Mouse (Mus musculus): ENCODE measurements around the gene Gadd45g.

Gadd45g gene

GRCm38 (mm10) chr13:51853301-51854243 lies 7.1 kb downstream of the Gadd45g start:
- DNase-seq = peak in 1 of 2 experiments; percentile 46

GRCm38 (mm10) chr13:51855584-51855983 lies 9.1 kb downstream of the Gadd45g start:
- no peak for DNase-seq

GRCm38 (mm10) chr13:51857156-51857555 lies 10.7 kb downstream of the Gadd45g start:
- no peak for DNase-seq

DNA sequence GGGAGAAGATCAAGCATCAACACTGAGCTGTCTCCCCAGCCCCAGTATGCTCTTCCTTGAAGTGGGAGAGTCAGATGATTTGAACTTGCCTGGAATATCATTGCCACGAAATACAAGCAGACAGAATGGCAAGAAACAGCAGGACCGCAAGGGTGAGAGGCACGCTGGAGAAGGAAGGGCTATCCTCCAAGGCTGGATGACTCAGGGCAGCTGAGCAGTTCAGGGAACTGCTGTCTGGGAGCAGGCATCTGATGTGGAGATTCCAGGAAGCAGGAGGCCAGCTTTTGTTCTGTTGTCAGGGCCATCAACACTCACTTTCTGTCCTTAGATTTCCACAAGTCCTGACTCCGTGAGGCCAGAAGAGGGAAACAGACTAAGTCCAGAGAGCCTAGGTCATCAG lies 12.0 kb downstream of the Gadd45g start:
- DNase-seq = no peak

DNA sequence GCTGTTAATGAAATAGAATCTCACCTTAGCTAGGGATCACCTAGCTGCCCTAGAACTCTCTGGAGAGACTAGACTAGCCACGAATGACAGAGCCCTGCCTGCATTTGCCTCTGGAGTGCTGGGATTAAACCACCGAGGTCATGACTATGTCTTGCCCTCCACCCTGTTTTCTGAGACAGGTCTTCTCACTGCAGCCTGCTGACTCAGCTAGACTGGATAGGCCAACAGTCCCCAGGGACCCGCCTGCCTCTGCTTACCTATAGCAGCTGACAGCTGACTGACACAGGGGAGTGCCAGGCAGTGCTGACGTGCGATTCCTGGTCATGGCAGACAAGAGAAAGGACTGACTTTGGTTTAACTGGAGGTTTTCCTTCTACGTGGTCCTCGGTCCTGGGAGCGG lies 12.7 kb downstream of the Gadd45g start:
- no peak for DNase-seq

DNA sequence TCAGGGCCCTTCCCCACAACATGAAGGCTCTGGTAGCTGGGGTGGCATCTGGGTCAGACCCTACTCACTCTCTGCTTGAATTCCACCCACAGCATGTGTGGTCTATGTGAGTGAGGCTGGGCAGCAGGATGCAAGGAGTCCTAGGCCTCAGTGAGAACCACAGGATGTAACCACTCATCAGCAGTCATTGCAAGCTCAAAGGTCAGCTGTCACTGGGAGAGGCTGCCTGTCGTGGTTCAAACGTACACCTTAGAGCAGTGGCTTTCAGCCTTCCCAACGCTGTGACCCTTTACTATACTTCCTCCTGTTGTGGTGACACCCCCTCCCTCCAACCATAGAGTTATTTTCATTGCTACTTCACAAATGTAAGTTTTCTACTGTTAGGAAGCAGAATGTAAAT lies 13.3 kb downstream of the Gadd45g start:
- DNase-seq = no peak

DNA sequence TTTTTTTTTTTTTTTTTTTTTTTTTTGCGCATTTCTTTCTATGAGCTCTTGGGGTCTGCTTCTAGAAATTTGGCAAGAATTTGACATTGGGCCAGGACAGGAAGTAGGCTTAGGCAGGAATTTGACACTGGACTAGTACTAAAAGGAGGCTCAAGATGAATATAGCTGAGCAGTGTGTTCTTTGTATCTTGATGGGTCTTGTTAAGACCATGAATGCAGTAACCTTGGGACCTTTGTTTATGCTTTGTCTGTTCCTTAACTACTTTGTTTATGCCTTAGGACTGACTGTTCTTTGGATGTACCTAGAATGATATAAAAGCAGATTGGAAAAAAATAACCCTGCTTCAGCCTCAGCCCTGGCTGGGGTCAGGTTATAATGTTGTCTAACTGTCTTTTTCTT lies 16.3 kb downstream of the Gadd45g start:
- no peak for DNase-seq

DNA sequence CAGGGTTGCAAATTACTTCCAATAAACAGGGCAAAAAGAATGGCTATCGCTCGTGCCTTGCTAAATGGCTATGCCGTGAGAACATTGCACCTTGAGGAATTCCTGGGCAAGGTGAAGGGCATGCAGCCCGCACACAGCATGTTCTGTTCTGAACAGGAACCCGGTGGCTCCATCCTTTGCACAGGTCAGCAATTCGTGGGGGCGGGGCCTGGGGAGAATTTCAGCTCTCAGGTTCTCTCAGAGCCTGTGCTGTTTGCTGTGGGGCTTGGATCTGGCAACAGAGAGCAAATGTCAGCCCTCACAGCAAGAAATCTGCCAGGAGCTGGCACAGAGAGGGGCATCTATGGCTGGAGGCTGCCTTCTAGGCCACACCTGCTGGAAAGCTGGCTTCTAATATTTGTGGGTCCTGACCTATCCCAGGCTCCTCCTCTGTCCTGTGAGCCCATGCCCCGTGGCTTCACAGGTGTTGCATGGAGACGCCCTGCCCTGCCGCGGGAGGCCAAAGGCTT lies 19.7 kb downstream of the Gadd45g start:
- peak; percentile 54 to 76 for DNase-seq

DNA sequence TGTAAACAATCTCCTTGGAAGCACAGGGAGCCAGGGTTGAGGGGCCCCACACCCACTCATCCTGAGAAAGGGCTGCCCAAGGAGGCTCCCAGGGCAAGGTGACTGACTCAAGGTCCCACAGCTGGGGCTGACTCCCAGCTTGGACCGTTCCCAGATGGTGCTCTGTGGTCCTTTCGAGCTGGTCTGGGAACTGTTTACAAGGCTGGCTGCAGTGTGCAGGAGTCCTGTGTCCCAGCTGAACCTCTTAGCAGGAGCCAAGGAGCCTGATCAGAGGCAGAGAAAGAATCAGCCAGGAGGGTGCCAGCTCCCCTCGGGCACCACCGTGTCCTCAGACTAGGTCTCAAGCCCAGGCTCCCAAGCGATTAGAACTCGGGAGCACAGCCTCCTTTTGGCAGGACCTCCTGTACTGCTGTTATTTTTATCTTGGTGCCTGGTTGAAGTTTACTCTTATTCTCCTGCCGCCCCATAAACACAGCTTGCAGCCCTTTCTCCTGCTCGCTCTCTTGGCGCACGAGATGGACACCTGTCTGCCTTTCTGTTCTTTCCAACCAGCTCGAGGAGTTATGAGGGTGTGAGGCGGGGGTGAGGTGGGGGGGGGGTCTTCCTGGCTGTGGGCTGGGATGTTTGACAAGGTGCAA lies 22.1 kb downstream of the Gadd45g start:
- DNase-seq = no peak

- DNase-seq = no peak
Measured at GRCm38 (mm10) chr13:51869129-51869491, 22.6 kb downstream of the Gadd45g start.

DNA sequence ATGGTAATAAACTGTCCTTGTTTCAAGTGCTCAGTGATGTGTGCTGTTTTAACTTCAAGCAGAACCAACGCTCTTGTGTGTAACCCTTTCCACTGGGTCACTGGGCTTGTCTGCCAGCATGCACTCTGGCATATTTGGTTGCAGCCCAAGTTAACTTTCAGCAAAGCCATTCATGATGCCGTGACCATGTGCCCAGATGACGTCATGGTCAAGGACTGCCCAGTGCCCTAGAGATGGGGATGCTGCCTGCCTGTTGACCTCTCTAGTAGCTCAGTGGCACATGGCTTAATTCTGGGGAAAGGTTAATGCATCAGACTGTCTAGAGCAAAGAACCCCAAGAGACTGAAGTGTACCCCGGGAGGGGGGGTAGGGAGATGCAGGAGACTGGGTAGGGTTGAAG lies 24.7 kb downstream of the Gadd45g start:
- no peak for DNase-seq

DNA sequence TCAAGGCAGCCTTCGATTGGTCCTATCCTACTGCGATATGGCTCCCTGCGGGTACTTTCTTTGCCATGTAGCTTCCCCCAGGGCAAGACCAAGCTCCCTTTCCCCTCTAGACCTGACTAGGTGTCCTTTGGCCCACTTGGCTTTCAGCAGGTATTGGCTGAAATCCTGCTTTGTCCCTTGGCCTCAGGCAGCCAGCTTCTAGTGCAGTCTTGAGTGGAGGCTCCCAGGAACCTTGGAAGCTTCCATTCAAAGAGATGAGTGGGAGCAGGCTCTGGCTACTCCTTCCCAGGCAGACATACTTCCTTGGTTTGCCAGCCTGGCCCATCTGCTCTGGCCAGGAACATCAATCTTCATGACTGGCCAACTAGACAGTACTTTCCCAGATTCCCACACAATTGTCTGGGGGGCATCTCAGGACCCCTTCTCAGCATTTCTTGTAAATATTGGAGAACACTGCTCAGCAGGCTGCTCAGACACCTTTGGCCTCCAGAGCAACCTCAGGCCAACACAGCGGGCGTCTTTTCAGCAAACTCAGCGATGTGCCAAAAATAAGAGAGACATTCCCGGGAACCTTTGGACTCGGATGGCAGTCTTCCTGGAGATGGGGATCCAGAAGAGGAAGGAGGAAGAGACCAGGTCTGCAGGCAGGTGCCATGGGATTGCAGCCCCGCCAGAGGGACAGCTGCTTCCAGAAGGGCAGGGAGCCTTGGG lies 25.9 kb downstream of the Gadd45g start:
- no peak for DNase-seq

DNA sequence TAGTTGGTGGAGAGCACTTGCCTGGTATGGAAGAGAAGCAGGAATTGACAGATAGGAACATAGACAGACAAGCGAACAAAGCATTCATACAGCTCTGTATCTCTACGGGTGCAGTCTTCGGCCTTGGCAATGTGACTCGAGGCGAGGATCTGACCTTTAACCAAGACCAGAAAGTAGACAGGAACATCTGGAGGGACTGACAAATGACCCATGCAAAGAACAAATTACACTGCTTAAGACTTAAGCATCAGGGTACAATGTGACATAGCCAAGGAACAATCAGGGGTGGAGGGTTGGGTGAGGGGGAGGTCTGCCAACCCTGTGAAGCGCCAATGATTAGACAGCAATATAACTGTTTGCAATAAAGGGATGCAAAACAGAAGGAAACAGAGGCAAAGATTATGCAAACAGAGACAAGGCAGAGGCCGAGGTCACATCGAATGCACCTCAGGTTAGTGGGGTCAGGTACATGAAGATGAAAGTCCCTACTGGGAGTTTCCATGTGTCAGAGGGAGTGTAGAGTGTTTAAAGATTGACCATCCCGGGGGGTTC lies 26.6 kb downstream of the Gadd45g start:
- no peak for DNase-seq

GRCm38 (mm10) chr13:51873786-51874185 lies 27.3 kb downstream of the Gadd45g start:
- DNase-seq = no peak

- no peak for DNase-seq
Measured at GRCm38 (mm10) chr13:51876131-51876530, 29.7 kb downstream of the Gadd45g start.

DNA sequence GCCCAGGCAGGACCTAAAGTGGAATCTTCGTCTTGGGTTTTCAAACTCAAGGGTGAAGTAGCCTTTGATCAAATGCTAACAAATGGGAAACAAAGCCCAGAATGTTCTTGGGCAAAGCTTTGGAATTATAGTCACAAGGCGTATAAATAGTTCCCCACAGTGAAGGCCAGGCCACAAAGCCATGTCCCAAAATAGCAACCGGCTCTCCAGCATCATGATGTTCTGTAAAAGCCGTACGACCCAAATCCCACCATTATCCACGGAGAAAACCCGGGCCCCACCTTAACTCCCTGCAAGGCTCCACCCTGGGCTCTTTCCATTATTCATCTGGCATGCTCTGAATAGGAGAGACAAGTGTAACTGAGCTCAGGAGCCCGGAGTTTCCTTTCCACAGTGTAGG lies 32.3 kb downstream of the Gadd45g start:
- no peak for DNase-seq

- DNase-seq = no peak
Measured at GRCm38 (mm10) chr13:51879571-51879970, 33.1 kb downstream of the Gadd45g start.

DNA sequence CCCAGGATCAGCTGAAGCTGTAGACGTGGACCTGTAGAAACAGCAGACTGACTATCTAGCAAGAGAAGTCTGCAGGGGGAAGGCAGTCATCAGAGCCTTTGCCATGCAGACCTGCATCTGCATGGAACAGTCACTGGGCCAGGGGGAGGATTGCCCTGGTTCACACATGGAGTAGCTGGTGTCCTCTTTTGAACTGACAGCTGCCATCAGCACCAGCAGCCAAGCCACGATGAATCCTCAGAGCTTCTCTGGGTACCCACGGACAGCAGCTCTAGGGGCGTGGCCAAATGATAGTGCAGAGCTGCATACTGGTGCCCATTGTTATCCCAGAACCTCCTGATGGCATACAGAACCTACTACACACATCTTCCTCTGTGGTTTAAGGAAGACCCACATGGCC lies 33.5 kb downstream of the Gadd45g start:
- DNase-seq = no peak

DNA sequence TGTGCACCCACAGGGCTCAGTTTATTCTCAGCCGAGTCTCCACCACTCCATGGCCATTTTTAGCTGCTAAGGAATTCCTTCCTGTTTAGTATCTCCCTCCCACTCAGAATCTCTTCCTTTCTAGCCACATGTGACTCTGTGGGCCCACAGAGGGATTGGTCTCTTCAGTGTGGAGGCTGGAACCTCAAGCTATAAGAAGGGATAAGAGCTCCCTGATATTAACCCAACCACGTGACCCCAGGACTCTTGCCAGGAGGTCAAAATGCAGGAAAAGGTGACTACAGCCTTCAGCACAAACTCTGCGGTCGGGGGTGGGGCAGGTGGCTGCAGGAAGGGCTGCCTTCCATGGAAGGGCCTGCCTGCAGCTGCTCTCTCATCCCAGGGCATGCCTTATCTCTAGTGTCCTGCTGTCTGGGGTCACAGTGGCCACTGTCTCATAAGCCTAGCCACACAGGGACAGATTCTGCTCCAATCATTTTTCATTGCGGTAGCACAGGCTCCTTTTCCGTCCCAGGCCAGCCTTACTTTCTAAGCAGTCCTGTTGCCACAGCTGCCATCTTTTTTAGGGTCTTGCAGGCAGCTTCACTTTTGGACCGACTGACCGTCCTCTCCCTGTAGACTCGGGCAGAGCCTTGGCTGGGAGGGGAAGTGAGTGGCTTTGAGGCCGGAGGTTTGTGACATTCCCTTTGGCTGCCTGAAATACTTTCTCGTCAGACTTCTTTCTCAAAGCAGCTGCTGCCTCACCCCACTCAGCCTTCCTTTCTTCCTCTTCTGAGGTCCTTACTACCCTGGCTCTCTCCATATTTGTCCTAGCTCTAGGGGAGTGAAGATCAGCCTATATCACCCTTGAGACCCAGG lies 35.0 kb downstream of the Gadd45g start:
- peak; percentile 49 to 60 for DNase-seq

- DNase-seq = no peak
Measured at GRCm38 (mm10) chr13:51882218-51882617, 35.7 kb downstream of the Gadd45g start.

- DNase-seq = no peak
Measured at GRCm38 (mm10) chr13:51884250-51884649, 37.8 kb downstream of the Gadd45g start.

- no peak for DNase-seq
Measured at GRCm38 (mm10) chr13:51885594-51885993, 39.1 kb downstream of the Gadd45g start.

All from kidney, postnatal 4 days (tissue).